Mouse (Mus musculus) common myeloid progenitor, adult 5-6 weeks (primary cell): ENCODE measurements around the gene Tex30. TPM values are rescaled to one million over a fixed set of nuclear protein-coding genes. Genes with fewer than 3 reads are reported as not detected.
"Not testable (repeated sequence)": the region's sequence is repeated elsewhere in the genome, so short reads cannot be mapped to it uniquely, and the experiment has no call there.

Experiments used
- ATAC-seq: replicated peaks from 2 replicates; pipeline ENCODE4 v1.8.0; 2016; ENCODE audit warnings: low read depth, mild to moderate bottlenecking, moderate TSS enrichment, inconsistent platforms; ENCODE audit not compliant: poor library complexity, severe bottlenecking
- total RNA-seq: library from RNA; stranded (forward); fragments of 200-1000, 187-1606 nt; gene quantifications from 2 replicates; pipeline ENCODE4 v1.2.3, GENCODE M21; 2017

Tex30 gene
- total RNA-seq, 1 experiment from 2014 or later = 92.4 TPM

GRCm38 (mm10) chr1:44045689-44046088 lies 56.6 kb downstream of the Tex30 start:
- not testable (repeated sequence) for ATAC-seq

DNA sequence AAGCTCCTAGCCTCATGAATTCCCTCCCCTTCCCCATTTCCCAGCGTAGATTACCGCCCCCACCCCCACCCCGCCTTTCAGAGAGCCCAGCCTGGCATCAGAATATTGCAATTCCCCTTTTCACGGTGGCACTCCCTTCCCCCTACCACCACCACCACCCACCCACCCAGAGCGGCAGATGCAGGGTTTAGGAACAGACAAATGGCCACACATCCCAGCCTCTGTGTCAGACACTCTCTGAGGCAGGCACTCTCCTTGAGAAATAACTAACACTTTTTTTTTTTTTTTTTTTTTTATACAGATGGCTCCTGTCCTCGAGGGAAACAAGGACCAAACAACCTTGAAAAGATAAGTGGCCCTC lies 59.7 kb downstream of the Tex30 start:
- ATAC-seq = peak; percentile 40

DNA sequence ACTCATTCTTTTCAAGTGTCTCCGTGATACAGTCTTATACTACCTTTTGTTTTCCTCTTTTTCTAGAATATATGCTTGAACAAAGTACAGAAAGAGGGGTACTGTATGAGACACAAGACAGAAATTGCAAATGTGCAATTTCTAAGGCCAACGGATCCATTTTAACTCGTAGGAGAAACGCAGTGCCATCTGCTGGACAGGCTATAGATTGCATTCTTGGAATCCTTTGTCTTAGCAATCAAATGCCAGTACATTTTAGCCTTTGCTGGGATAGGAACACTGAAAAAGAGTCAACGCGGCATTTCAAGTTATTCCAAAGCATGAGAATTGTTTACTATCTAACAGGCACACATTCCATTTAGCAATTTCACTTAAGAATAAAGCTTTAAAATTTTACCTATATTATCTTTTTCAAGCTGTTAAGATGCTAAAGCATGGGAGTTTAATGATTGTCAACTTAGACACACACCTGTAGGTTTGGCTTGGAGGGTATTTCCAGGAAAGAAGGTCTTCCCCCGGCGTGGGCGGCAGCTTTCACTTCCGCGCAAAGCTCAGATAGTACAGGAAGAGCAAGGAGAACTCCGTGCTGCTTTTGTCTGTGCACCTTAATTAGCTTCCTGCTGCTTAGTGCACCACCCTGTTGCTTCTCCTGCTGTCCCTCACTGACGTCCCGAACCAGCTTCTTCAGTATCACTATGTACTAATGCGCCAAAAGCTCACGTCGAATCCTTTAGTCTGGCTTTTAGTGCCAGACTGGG lies 60.3 kb downstream of the Tex30 start:
- peak; percentile 88 for ATAC-seq

Other genes with a start within 250 kb of the Tex30 start
- gene Tpp2, start 168.8 kb downstream of the Tex30 start, total RNA-seq = 113 and 127 TPM in 2 replicates
- gene Mettl21c, start 82.4 kb downstream of the Tex30 start, total RNA-seq = 0.32 TPM in 1 of 2 replicates, not detected in the other
- gene Gm8251, start 40.5 kb downstream of the Tex30 start, total RNA-seq = 0.82 and 1.1 TPM in 2 replicates
- gene Kdelc1, start 16.4 kb upstream of the Tex30 start, total RNA-seq = 28.7 and 33.8 TPM in 2 replicates
- 8.5 and 12.3 TPM in 2 replicates for gene Bivm, start 16.5 kb upstream of the Tex30 start, total RNA-seq
- 10.5 and 16.6 TPM in 2 replicates for gene Ercc5, start 45.3 kb upstream of the Tex30 start, total RNA-seq
- gene Mettl21e, start 116.5 kb upstream of the Tex30 start, total RNA-seq = not detected in 2 replicates